Mouse (Mus musculus): ENCODE results near the gene Zfp335. TPM values are rescaled to one million over a fixed set of nuclear protein-coding genes. Genes with fewer than 3 reads are reported as not detected.
A peak's percentile ranks its signal among the peaks of the same experiment; 100 is the strongest.
"Not testable (repeated sequence)": the region's sequence is repeated elsewhere in the genome, so short reads cannot be mapped to it uniquely, and the experiment has no call there.

Zfp335 gene
- total RNA-seq, 2 experiments from 2014 or later = 8.5 to 10.0 TPM

DNA sequence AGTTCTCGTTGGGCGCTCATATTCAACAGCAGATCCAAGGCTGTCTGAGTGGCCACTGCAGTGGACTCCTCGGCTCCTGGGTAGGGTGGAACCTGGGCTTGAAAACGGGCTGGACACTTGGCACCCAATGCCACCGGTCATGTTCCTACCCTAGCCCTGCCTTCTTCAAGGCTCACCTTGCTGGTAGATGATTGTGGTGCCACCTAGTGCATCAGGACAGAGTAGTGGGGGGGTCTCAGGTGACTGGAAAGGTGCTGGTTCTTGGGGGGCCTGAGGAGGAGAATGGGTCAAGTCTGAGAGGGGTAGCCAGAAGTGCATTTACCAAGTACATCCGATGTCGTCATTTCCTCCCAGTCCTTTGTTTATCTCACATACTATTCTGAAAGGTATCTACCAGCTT is 13.5 kb downstream of the Zfp335 start:
- intact Hi-C loops (cut with DNase I) = loop anchor here (5.0 kb wide), 1 partner anchor 66 kb away; the partner anchor contains the start of genes Ctsa and Neurl2
- no peak for DNase-seq

DNA sequence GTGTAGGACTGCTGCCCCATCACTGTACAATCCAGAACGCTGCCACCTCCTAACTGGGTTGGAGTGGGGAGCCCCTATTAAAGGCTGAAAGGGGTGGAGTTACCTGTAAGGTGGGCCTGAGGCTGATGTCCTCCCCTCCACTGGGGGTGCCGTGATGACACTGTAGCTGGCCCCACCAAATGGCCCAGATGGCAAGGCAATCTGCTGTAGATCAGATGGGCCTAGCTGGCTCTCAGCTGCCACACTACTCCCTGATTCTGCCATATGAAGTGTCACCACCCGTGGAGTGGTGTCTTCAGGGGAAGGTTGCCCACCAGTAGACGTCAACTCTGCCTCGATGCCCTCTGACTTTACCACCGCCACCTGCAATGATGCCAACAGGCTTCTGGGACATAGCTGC is 15.7 kb downstream of the Zfp335 start:
- DNase-seq = no peak
- intact Hi-C loops (cut with DNase I) = loop anchor here (5.0 kb wide), 1 partner anchor 64 kb away; the partner anchor contains the start of genes Ctsa and Neurl2

DNA sequence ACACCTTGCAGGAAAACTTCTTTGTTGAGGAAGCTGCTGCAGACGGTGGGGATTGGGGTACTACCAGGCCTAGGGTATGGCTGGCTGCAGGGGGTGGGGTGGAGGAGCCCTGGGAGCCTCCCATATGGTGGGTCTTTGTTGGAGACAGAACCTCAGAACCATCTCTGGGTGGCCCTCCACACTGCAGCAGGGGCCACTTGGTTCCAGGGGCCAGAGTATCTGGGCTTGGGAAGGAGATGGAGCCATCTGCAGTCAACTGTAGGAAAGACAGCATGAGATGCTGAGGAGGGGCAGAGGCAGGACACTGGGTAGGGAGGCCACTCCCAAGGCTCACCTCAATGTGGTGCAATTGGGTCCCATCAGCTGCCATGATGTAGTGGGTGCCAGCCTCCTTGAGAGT is 16.9 kb downstream of the Zfp335 start:
- no peak for DNase-seq
- intact Hi-C loops (cut with DNase I) = loop anchor here (5.0 kb wide), 1 partner anchor 62 kb away; the partner anchor contains the start of genes Ctsa and Neurl2

DNA sequence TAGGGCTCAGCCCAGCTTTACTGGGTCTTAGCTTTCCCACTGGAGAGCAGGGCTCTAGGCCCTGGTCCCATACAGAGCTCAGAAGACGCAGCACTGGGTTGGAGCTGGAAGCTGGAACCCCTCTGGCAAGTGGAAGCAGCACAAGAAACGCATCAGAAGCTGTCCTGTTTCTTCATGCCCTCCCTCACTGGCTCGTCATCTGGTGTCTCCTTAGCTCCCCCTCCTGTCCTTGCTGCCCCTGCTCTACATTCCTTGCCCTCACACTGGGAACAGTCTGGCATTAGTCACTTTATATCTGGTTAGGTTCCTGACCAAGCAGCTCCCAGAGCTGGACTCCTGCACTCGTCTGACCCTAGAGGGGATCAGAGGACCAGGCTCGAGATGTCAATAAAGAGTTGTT is 17.5 kb downstream of the Zfp335 start:
- DNase-seq = no peak
- intact Hi-C loops (cut with DNase I) = no loop called here

DNA sequence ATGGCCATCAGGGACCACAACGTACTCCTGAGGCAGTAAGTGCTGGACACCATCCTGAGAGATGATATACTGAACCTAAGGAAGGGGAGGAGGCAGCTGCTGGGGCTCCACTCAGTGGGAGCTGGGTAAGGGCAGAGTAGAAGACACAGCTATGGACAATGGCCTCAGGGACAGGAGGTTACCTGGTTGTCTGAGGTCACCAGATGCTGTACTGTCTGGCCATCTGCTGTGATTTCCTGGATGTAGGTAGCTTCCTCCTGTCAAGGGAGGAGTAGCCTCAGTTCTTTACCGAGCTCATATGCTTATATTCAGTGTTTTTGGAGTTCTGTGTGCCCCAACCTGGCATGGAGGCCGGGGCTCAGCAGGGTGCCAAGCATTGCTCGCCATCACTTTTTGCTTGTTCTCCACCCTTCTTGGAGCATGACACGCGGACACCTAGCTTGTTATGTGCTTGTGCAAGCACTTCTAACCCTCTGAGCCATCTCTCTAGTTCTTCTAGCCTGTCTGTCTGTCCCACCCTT is 18.8 kb downstream of the Zfp335 start:
- no peak for DNase-seq
- intact Hi-C loops (cut with DNase I) = no loop called here

DNA sequence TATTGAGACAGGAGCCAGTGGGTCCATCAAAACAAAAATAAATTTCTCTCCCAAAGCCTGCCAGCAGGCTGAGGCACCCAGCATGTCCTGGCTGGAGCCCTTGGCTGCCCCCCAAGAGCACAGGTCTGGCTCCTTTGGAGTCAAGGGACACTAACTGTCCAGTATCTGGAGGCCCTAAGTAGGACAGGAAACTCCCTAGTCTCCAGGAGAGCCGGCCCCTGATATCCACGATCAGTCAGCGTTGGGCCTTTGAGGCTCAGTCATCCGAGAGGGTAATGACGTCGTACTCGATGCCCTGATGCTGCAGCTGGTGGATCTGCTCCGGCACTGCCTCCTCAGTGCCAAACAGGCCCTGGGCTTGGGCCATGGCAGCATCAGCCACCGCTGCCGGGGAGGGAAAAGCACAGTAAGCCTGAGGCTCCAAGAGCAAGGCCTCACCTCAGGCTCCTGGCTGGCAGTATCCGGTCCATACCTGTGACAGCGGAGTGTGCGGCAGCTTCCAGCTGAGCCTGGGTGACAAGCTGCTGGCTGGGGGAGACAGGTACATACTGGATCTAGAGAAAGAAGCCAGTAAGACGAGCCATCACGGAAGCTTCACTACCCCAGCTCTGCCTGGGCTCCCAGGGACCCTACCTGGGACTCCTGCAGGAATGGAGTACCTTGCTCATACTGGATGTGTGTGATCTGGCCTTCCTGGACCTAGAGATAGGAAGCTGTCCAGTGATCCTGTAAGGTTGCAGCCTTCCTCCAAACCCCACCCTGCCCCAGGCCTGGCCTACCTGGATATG is 19.5 kb downstream of the Zfp335 start:
- intact Hi-C loops (cut with DNase I) = no loop called here

DNA sequence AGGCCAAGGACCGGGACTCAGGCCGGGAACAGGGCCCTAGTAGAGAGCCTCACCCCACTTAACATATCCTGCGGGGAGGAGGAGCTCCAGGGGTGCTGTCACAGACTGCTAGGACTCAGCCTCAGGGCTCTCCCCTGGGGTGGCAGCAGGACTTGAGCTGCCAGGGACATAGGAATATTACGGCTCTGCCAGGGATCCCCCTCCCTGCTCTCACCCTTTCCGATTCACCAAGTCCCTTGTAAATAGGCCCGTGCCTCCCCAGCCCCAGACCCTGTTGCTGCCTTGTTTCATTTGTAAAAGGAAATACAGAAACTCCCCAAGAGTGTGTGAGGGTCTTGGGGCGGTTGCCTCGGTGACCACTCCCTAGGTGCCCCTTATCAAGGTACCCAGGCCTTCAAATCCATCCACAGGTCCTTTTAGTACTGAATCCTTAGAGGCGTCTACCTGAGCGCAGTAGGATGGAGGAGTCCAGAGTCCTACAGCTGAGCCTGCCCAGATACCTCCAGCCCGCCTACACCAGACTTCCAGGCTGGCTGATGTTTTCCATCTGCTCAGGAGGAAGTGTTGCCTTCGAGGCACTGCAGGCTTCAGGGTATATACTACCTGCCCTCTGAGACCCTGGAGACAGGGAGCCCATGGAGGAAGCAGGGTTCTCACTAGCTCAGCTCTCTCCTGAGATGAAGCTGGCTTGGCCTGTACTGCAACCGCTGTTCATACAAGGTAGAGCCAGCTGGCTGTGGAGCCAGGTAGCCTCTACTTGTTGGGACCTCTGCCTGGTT is 20.3 kb downstream of the Zfp335 start:
- intact Hi-C loops (cut with DNase I) = no loop called here
- no peak for DNase-seq

More for the DNA sequence above, 19.5 kb downstream of the Zfp335 start:
- no peak for DNase-seq

DNA sequence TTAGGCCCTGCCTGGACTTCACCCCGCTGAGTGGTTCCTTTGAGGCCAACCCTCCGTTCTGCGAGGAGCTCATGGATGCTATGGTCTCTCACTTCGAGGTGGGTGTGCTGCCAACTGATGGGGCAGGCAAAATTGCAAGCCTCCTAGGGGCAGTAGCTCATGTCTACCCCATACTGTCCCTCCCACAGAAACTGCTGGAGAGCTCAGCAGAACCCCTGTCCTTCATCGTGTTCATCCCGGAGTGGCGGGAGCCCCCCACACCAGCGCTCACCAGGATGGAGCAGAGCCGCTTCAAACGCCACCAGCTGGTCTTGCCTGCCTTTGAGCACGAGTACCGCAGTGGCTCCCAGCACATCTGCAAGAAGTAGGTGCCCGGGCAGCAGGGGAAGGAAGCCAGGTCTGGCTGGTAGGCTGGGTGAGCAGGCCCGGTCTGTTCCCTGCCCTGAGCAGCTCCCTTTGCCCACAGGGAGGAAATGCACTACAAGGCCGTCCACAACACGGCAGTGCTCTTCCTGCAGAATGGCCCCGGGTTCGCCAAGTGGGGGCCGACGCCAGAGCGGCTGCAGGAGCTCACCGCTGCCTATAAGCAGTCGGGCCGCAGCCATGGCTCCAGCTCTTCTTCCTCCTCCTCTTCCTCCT is 21.0 kb downstream of the Zfp335 start:
- intact Hi-C loops (cut with DNase I) = no loop called here
- DNase-seq = no peak

DNA sequence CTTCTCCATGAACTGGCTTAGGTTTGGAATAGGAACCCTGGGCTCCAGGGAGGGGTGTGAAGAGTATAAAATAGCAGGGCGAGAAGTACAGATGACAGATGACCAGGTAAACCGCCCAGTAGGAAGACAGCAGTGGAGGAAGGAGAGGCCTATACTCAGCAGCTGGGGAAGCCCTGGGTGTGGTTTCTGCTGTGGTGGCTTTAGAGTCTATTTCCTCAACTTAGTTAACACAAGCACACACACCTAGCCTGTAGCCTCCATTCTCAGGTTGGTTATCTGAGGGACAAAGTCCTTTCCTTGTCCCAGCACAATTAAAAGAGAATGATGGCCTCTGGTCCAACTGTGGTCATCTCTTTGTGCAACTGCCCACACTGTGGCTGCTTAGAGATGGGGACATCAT is 21.6 kb downstream of the Zfp335 start:
- DNase-seq = no peak
- intact Hi-C loops (cut with DNase I) = no loop called here

DNA sequence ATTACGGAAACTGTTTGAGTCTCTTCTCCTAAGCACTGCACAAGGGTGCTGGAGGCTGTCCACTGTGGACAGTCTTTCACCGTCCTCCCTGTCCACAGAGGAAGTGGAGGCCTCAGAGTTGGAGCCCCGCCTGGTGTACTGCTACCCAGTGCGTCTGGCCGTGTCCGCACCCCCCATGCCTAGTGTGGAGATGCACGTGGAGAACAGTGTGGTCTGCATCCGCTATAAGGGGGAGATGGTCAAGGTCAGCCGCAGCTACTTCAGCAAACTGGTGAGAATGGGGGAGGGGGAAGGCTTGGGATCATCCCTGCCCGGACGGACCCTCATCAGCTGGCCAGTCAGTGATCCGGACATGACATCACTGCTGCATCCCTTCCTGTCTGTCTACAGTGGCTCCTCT is 22.6 kb downstream of the Zfp335 start:
- DNase-seq = no peak
- intact Hi-C loops (cut with DNase I) = no loop called here

DNA sequence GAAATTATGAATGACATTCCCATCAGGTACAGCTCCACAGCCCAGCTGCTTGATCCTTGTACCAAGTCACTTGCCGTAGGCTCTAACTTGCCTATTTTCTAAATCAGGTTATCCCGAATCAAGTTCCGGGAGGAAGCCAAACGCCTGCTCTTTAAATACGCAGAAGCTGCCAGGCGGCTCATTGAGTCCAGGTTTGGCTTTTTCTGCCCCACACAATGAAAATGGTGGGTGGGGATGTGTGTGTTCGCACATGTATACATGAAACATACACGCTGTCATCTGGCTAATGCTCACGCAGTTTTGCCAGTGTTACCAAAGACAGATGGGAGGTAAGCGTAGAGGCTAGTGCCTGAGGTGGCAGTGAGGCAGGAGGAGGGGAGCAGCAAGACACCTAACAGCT is 24.9 kb downstream of the Zfp335 start:
- intact Hi-C loops (cut with DNase I) = no loop called here
- DNase-seq = no peak

DNA sequence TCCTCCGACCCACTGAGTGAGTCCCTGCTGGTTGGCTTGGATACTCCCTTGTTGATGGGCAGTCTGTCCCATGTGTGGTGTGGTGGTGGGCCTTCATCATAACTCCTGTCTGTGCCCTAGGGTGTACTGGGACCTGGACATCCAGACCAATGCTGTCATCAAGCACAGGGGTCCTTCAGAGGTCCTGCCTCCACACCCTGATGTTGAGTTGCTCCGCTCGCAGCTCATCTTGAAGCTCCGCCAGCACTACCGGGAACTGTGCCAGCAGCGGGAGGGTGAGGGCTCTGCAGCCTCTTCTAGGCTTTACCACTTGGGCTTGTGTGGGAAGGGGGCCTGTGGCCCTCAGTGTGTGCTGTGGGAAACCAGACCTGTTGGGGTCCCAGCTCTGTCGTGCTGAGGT is 25.8 kb downstream of the Zfp335 start:
- intact Hi-C loops (cut with DNase I) = no loop called here
- DNase-seq = peak; percentile 78 to 81

DNA sequence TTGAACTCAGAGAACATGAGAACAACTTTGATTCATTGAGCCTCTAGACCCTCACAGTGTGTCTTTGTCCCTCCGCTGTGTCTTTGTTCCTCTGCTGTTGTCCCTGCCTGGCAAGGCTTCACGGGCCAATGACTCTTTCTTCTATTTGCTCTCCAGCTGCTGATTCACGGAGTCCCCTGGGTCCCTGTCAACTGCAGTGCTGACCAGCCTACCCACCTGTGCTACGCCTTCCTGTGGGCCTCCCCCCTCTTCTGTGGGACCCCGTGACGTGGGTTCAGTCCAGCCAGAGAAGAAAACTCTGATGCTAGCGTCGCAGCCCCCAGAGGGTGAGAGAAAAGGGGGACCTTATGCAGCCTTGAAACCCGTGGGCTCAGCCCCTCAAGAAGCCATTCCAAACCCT is 28.9 kb downstream of the Zfp335 start:
- intact Hi-C loops (cut with DNase I) = no loop called here
- DNase-seq = no peak

DNA sequence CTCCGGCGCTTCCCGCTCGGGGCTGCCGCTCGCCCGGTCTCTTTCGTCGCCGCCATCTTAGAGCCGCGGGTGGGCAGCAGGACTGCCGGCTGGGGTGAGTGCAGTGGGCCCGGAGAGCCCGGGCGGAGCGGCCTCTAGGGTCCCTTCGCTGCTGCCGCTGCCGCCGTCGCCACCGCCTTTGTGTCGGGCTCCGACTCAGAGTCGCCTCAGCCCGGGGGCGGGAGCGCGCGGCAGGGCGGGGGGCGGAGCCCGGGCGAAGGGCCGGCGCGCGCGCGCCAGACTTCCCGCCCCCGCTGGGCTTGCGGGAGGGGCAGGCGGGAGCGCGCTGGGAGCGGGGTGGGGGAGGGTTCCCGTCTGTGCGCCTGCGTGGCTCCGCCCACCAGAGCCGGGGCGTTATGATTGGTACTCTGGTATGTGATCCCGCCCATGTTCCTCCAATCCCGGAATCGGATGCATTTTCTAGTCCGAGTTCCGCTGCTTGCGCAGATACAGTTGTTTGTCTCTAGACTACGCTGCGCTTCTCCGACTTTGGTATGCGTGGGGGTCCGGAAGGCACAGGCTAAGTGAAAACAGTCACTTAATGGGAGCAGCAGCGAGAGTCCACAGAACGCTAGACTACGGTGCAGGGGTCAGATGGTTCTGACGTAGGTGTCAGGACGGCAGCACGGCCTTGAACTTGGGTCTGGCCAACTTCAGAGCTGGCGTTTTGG is 31.8 kb downstream of the Zfp335 start:
- intact Hi-C loops (cut with DNase I) = loop anchor here (1.0 to 5.0 kb wide), 2 partner anchors 32 to 47 kb away; partner anchors contain the start of genes Ctsa, Neurl2 and Zfp335
- peak; percentile 92 to 93 for DNase-seq

DNA sequence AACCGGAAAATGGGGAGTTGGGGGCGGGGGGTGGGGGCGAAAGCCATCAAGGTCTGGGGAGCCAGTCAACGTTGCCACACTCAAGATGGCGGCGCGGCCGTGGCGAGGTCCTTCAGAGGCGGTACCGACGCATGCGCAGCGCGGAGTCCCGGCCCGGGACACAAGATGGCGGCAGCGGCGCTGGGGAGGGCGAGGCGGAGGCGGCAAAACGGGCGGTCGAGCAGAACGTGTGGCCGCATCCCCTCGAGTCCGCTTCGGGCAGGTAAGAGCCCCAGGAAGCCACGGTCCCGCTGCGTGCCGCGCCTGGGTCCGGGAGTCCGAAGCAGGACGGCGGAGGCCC is 32.4 kb downstream of the Zfp335 start, which contains the start of gene Pcif1:
Pcif1 (plus strand) TSS at position 77 of the 340 bp plus-strand sequence.
- intact Hi-C loops (cut with DNase I) = loop anchor here (1.0 to 5.0 kb wide), 2 partner anchors 32 to 47 kb away; partner anchors contain the start of genes Ctsa, Neurl2 and Zfp335
- DNase-seq = peak; percentile 97

DNA sequence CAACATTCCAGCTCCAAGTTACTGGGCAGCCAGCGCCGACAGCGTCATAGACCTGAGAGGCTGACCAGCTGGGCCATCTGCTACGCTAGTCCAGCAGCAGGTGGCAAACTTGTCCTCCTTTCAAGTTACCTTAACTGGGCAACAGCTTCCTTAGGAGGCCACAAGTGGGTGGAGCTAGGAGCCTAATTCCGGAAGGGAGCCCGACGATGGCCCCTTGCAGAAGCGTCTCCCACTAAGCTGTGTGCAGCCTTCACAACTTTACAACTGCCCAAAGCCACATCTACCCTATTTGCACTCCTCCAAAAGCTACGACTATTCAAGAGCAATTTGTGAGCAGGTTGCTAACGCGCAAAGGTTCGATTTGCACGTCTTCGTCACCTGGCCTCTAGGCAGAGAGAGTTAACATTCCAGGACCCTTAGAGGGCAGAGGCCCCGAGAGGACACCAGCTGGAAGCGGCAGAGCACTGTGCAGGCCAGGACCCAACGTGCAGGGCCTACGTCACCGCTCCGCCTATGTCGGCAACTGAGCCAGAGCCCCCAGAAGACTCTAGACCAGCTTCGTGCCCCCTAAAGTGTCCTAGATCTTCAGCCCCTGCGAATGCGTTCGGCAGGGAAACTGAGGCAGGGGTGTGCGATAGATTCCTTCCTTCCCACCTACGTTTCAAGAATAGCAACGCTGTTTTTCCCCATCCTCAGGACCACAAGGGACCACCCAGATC is 32.9 kb downstream of the Zfp335 start:
- peak; percentile 57 to 64 for DNase-seq
- intact Hi-C loops (cut with DNase I) = loop anchor here (1.0 to 5.0 kb wide), 2 partner anchors 33 to 46 kb away; partner anchors contain the start of genes Ctsa, Neurl2 and Zfp335

DNA sequence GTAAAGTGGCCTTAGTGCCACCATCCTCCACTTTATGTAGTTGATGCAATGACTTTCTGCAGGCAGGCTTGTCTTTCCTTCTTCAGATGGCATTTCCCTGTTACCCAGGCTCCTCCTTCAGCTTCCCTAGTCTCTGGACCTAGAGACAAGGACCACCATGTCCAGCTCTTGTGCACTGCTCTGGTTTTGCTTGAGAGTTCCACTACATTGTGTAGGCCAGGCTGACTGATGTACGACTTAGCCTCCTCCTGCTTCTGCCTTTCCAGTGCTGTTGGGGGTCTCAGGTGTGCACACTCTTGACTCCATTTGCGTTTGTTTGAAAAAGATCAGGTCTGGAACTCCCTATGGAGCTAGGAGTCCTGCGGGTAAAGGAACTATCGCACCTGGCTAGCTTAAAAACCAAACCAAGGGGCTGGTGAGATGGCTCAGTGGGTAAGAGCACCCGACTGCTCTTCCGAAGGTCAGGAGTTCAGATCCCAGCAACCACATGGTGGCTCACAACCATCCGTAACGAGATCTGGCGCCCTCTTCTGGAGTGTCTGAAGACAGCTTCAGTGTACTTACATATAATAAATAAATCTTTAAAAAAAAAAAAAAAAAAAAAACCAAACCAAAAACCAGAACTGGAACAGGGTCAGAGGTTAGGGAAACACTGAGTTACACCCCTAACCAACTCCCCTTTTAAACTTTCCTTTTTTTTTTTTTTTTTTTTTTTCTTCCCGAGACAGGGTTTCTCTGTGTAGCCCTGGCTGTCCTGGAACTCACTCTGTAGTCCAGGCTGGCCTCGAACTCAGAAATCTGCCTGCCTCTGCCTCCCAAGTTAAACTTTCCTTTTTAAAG is 34.0 kb downstream of the Zfp335 start:
- intact Hi-C loops (cut with DNase I) = loop anchor here (5.0 kb wide), 1 partner anchor 45 kb away; the partner anchor contains the start of genes Ctsa and Neurl2
- DNase-seq = not testable (repeated sequence)

DNA sequence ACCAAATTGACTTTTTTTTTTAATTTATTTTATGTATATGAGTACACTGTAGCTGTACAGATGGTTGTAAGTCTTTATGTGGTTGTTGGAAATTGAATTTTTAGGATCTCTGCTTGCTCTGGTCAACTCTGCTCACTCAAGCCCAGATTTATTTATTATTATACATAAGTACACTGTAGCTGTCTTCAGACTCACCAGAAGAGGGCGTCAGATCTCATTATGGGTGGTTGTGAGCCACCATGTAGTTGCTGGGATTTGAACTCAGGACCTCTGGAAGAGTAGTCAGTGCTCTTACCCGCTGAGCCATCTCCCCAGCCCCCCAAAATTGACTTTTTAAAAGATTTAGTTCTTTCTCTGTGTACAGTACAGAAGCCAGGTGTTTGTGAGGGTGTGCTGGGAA is 35.9 kb downstream of the Zfp335 start:
- DNase-seq = not testable (repeated sequence)
- intact Hi-C loops (cut with DNase I) = loop anchor here (5.0 kb wide), 1 partner anchor 43 kb away; the partner anchor contains the start of genes Ctsa and Neurl2
